Mouse (Mus musculus): ENCODE measurements around the gene Hk1.

DNA sequence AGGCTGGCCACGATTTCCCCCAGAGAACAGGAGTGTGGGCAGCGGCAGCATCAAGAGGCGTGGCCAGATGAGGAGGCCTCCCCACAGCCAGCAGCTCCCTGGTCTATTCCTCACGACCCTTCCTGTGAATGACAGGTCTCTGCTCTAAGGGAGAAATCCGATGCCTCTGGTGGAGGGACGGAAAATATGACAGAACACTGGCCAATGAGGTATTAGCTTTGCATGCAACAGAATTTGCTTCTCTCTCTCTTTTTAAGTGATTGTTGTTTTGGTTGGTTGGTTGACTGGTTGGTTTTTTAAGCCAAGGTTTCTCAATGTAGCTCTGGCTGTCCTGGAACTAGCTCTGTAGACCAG is 44.3 kb downstream of the Hk1 start:
- TF ChIP-seq CTCF (IDR thresholded peaks at IDR 0.05 in 2 of 3, conservative IDR thresholded peaks at IDR 0.05 in 1 of 3; ENCODE audit: control insufficient read depth in 1 of 3, insufficient read depth in 1 of 3, low read depth in 2 of 3, low read length in 3 of 3, poor library complexity in 1 of 3, severe bottlenecking in 1 of 3) (no peak), ELF1 (IDR thresholded peaks at IDR 0.05; ENCODE audit: low read depth, low read length) (no peak), ETS1 (IDR thresholded peaks at IDR 0.05; ENCODE audit: low read depth, low read length) (0 out of 2 replicates have a peak, but pooled peaks have one; percentile 11), NELFE (IDR thresholded peaks at IDR 0.05; ENCODE audit: low read depth, low read length) (no peak), POLR2A (IDR thresholded peaks at IDR 0.05; ENCODE audit: control insufficient read depth in 1 of 2, insufficient read depth in 1 of 2, low read depth in 1 of 2, low read length in 2 of 2, poor library complexity in 1 of 2) (no peak), UBTF (IDR thresholded peaks at IDR 0.05; ENCODE audit: borderline replicate concordance, insufficient read depth, low read depth, low read length) (no peak), RAD21 (IDR thresholded peaks at IDR 0.05; ENCODE audit: low read depth, low read length) (no peak)
